Mouse (Mus musculus) heart, postnatal 10 days (tissue): ENCODE data around the gene Arap1. TPM values are rescaled to one million over a fixed set of nuclear protein-coding genes. Genes with fewer than 3 reads are reported as not detected.

Source experiments
- DNase-seq, 2 experiments: peaks; one replicate each; pipeline ENCODE4 v3.0.0; 2021
- intact Hi-C: fragments of 180-260 bp; cut with DNase I; formaldehyde crosslinking; loops from one replicate; pipeline ENCODE4 v1.15.1; 2025
- total RNA-seq, 2 experiments: library from RNA; stranded (reverse); gene quantifications; 2 replicates each; pipeline ENCODE4 v1.2.3; 2021

The Arap1 gene
- 10 to 100 TPM; 49.4 to 50.7 TPM for total RNA-seq

DNA sequence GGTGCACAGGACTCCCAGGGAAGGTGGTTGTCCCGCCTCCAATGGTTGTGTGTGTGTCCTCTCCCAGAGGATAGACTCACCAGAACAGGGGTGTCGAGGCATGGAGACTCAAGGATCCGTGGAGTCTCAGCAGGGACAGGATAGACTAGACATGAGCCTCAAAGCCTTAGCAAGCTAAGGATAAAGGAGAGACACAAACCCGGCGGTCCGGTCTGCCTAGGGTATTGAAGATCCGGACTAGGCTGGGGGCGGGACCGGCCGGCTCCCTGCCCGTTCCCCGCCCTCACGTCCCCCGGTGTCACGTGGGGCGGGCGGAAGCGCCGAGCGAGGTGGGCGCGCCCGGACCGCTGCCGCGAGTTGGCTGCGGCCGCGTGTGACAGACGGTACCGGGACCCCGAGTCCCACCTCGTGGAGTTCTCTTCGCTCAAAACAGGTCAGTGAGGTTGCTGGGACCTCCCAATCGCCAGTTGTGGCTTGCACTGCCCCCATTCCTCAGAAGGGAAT is at the start of gene Arap1:
Gene Arap1, plus strand, starts transcription at position 301 of the 504 bp plus-strand sequence.
- DNase-seq = peak; percentile 65 to 74
- intact Hi-C loops = loop anchor here (5.0 kb wide), 1 partner anchor 36 kb away; no protein-coding TSS in a partner anchor

DNA sequence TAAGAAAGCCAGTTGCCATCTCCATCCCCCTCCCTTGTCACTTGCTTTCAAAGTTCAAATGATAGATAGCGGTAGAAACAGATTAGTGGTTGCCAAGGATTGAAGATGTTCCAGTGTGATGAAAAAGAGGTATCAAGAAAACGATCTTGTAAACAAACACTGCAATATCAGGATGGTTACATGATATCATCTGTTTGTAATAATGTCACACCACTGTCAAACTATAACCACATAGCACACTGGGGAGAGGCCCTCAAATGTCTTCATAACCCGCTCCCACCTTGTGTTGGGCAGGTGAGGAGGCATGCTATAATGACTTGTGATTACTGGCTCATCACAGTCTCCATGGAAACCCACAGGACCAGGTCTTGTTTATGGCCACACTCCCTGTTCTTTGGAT is 49.5 kb upstream of the Arap1 start:
- intact Hi-C loops = no loop called here
- DNase-seq = no peak

DNA sequence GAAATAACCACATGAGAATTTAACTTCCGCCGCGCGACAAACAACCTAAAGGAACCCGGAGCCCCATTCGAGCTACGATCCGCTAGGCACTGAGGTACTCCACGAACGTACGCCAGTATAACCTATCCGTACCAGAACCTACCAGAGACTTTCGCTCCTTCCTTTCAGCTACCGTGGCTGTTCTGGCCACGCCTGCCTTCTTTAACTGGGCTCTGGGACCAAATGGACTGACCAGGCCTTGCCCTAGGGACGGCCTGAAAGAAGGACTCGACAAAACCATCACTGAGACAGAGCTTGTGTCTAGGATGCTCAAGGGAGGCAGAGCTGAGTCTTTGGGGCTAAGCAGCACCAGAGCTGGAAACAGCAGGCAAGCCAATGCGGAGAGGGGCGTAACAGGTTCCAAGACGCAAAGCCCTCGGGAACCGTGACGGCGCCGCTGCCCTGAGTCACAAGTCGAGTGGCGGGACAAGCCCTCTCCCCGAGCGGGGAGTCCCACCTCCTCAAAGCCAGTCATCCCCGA is 46.4 kb upstream of the Arap1 start:
- intact Hi-C loops = loop anchor here (5.0 kb wide), 1 partner anchor 314 kb away; no protein-coding TSS in a partner anchor
- no peak for DNase-seq

DNA sequence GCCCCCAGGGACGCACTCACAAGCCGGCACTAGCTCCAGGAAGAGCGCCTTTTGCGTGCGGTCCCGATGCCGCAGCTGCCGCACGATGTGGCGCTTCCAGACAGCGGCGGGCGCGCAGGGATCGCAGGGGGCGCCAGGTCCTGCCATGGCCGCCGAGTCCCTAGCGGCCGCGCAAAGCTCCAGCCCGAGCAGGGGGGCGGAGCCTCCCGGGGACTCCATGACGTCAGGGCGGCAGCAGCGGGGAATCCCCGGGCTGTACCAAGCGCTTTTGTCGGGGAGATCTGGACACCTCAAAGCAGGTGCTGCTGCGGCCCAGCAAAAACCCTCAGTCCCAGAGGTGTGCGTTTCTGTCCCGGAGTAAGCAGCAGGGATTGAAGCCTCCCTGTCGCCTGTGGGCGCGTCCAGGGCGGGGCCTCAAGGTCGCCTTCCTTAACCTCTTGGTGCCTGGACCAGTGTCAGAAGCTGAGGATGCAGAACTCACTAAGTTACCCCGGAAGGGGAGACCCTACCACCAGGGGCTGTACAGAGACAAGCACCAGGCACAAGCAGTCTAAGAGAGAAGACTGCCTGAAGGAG is 45.9 kb upstream of the Arap1 start, which contains the start of gene Atg16l2:
Gene Atg16l2, minus strand, starts transcription at position 371 of the 576 bp plus-strand sequence.
- peak; percentile 95 to 96 for DNase-seq
- intact Hi-C loops = loop anchor here (5.0 kb wide), 1 partner anchor 315 kb away; no protein-coding TSS in a partner anchor

DNA sequence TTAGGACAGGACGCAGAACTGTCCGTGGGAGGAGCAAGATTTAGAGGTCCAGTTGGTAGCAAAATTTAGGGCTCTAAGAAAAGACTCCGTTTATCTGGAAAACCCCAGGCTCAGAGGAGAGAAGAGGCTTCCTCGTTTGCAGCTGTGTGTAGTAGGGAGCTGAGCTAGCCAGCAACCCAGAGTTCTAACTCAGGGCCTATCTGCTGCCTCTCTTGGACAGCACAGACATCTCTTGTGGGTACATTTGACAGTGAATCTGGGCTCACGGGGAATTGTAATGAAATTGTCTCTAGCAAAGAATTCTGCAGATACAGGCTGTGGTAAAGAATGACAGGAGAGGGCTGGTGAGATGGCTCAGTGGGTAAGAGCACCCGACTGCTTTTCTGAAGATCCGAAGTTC is 45.2 kb upstream of the Arap1 start:
- DNase-seq = no peak
- intact Hi-C loops = loop anchor here (5.0 kb wide), 1 partner anchor 315 kb away; no protein-coding TSS in a partner anchor

DNA sequence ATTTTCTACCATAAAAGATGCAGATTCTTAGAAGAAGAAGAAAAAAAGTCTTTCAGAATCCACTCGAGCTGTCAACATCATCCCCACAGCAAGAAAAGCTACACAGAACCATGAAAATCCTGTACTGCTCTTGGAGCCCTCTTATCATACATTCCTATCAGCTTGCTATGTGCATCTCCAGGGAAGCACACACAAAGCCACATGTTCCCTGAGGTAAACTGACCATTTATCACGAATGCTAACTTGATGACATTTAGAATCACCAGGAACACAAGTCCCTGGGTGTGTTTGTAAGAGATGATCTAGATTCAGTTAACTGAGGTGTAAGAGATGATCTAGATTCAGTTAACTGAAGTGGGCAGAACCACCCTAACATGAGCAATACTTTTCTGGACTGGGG is 41.0 kb upstream of the Arap1 start:
- no peak for DNase-seq
- intact Hi-C loops = no loop called here

DNA sequence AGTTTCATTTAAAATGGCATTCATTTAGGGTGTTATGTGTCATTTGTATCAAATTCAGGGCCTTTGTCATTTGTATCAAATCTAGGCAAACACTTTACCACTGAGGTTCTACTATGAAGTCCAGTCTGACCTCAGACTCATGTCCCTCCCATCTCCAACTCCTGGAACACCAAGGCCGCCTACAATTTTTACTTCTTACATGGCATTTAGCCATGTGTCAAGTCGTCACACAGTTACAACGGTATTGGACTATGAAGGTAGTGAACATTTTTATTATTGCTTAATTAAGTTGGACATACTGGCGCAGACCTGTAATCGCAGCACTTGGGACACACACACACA is 37.9 kb upstream of the Arap1 start:
- intact Hi-C loops = loop anchor here (1.0 to 5.0 kb wide), 3 partner anchors 37 to 103 kb away; partner anchors contain the start of gene Arap1

DNA sequence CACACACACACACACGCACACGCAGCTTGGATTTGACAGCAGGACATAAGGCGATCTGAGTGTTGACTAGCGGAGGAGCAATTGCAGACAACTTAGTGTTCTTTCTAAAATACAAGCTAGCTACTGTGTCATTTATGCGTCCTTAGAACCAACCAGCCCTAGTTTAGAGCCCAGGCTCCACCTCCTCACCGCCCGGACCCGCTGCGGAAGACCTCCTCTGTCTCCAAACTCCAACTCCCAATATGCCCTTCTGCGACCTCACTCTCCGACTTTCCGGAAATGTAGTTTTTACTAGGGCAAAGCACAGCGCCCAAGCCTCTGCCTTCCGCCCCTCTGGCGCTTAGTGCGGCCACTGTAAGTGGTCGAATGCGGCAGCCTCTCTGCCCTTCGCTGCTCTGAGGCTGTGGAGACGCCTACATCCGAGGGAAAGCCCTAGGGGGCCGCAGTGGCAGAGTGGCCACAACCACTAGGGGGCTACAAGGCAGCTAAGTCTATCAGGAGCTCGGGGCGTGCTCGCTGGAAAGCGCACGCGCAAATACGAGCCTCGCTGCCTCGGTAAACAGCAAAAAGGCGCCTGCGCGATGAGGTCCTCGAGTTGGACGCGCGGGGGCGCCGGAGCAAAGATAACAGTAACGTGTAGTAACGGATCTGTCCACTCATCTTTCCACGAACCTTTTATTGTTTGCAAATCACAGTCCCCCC is 37.4 kb upstream of the Arap1 start:
- peak; percentile 98 for DNase-seq
- intact Hi-C loops = loop anchor here (1.0 to 5.0 kb wide), 3 partner anchors 37 to 102 kb away; partner anchors contain the start of gene Arap1

More for the DNA sequence above, 37.9 kb upstream of the Arap1 start:
- no peak for DNase-seq

DNA sequence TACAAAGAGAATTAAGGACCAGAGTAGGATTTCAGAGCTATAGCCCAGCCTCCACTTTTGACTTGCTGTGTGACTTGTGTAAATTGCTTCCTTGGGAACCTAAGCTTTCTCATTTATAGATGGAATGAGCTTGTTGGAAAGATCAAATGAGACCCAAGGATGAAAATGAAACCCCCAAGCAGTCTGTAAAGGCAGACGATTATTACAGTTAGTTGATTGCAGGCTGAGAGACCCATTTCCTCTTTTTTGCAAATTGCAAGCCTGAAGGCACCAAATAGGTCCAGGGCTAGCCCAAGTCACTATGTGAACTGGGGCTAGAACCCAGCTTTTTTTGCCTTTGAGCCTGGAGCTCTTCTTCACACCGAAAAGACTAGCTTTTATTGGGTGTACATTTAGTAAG is 36.8 kb upstream of the Arap1 start:
- peak in 1 of 2 experiments; percentile 27 for DNase-seq
- intact Hi-C loops = loop anchor here (2.0 to 5.0 kb wide), 2 partner anchors 36 to 102 kb away; partner anchors contain the start of gene Arap1

DNA sequence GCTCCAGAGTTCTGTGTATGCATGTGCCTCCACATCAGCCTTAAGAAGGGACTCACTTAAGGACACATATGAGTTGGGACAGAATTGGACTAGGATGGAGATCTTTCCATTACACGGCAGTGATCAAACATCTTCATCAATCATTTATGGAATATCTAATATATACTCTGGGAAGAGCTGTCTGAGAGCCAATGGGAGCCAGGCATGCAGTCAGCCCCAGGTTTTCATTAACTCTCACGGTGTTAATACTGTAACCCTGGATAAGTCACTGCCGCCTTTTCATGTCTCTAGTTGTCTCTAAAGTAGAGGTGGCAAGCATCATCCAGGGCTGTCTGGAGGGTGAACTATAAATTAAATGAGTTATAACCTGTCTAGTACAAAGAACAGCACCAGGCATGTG is 34.8 kb upstream of the Arap1 start:
- intact Hi-C loops = loop anchor here (5.0 kb wide), 1 partner anchor 34 kb away; the partner anchor contains the start of gene Arap1
- no peak for DNase-seq

DNA sequence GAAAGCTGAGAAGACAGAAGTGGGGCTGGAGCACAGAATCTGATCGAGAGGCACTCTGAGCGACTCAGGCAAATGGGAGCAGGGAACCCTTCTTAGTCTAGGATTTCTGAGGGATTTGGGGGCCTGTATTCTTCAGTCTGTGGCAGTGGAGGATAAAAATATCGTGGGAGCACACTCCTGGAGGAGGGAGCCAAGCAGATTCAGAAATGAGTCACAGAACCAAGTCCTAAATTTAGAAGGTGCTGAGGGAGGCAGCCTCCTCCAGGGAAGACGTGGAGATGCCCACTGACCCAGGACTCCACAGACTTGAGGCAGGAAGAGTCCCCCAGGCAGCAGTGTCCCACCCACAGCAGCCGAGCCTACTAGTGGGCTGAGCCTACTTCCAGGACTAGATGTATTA is 33.5 kb upstream of the Arap1 start:
- intact Hi-C loops = loop anchor here (5.0 kb wide), 1 partner anchor 33 kb away; the partner anchor contains the start of gene Arap1
- DNase-seq = no peak

DNA sequence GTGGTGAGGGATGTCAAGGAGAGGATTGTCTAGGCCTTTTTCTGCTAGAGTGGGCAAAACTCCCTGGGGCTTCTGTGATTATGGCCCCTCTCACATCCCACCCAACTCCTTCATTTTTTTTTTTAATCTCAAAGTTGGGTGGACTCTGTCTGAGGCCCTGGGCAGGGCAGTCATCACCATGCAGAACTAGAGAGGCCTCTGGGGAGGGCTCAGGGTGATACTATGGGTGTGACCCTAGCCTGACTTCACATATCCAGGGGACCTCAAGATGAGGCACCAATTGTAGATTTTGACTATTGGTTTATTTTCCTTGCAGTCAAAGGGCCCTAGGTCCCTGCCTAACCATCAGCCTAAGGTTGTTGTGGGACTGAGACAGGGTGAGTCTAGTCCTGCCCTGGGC is 32.2 kb upstream of the Arap1 start:
- no peak for DNase-seq
- intact Hi-C loops = no loop called here

DNA sequence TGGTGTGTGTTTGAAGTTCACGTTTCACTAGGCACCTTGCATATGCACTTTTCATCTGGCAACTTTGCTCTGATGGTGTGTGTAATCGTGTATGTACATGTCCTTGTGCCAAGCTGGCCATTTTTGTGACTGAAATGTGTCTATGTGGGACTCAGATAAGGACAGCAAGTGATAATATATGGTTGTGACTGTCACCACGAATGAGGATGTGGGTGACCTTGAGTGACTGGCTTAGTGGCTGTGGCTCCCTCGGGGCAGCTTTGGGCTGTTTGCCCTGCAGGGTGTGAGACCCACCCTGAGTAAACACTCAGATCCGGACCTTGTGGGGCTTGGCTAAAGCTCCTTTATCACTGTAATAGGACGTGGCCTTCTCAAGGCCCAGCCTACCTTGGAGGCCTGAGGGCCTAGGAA is 31.3 kb upstream of the Arap1 start:
- intact Hi-C loops = no loop called here
- no peak for DNase-seq

DNA sequence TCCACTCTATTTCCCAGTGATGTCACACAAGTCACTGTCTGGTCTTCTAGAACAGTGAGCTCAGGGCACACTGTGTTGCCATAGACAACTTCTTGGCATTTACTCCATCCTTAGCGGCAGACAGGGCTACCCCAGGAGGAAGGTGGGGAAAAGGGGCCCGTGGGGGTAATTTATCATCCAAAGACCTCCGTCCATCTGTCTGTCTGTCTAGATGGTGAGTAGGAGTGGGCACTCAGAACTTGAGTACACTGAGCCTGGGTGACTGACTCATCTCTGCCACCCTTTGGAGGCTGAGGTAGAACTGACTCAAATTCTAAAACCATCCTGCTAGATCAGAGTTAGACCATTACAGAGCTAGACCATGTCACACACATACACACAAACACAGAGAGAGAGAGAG is 30.9 kb upstream of the Arap1 start, which contains the start of gene Stard10:
Gene Stard10, plus strand, starts transcription at position 73 of the 400 bp plus-strand sequence.
- no peak for DNase-seq
- intact Hi-C loops = no loop called here

DNA sequence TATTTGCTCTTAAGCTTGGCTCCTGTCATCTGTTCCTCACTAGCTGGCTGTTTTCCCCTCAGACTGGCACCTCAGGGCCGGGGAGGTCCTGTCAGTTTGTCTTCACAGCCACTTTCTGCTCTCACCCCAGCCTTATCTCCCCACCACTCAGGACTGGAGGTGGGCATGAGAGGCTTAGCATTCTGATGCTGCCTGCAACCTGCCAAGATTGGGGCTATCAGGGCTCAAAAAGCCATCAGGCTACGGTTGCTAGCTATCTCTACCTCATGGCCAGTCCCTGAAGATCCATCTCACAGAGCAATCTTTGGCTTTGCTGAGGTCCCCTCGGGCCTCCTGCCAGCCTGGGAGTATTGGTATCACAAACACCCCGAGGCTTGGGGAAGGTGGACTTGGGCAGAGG is 29.0 kb upstream of the Arap1 start:
- intact Hi-C loops = no loop called here
- no peak for DNase-seq

DNA sequence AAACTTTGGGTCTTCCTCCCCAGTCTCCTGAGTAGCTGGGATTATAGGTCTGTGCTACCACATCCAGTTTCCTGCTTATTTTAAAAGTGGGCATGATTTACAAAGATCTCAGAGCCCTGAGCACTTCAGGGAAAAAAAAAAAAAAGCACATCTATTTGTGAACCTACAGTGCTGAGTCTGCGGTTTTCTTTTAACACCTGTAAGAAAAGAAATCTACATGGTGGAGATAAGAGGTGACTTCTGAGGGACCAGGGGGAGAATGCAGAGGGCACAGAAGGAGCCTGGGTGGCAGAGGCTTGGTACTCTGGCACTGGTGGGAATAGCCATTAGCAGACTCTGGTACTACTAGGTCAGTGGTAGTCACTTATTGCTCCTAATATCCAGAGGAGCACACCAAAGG is 28.1 kb upstream of the Arap1 start:
- no peak for DNase-seq
- intact Hi-C loops = no loop called here

DNA sequence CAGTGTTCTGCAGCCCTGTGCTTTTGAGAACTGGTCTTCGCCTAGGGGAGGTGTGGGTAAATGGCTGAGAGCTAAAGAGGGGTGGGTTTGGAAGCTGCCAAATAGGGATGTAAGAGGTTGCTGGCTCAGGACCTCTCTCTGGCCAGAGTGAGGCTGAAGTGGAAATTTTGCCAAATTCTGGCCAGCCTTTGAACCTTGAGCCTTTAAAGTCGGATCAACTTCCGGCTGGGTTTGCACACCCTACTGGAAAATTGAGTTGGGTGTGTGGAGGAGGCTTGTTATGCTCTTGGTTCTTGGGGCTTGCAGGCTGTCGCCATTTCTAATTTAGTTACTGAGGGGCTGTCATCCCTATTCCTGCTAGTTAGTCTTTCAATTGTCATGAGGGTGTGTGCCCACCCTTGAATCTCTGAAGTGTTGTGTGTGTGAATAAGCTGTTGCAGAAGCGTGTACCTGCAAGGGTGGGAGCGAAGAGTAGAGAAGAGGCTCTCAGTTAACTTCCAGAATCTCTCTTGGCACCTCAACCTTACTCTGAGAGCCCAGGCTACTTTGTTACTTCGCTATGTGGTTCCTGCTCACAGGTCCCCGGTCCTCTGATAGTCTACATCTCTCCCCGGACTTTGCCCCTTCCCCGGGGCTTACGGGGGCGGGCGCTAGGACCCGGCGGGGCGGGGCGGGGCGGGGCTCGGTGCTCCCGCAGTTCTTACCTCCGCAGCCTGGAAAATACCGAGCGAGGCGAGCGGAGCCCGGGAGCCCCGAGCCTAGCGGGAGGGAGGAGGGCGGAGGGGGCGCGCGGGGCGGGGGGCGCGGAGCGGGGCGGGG is 27.3 kb upstream of the Arap1 start:
- DNase-seq = no peak
- intact Hi-C loops = no loop called here

DNA sequence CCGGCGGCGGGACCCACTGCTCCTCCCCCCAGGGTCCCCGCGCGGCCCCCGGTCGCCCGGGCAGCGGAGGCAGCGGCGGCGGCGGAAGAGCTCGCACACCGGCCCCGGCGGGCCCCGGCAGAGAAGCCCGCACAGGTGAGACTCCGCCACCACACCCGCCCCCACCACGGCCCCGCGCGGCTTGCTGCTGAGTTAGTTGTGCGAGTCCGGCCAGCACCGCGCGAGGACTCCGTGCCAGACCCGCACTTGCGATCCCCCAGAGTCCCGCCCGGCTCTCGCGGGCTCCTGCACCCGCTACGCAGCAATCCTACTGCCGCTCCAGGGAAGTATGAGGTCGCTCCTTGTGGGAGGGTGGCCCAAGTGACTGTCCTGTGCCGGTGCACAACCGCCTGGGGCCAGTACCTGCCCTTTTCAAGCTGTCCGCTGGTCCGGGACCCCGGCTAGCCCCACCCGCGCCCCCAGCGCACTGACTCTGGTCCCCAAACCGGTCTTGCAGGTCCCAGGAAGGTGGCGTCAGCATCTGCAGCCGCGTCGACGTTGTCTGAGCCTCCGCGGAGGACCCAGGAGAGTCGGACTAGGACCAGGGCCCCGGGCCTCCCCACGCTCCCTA is 26.5 kb upstream of the Arap1 start:
- peak in 1 of 2 experiments; percentile 23 for DNase-seq
- intact Hi-C loops = no loop called here

DNA sequence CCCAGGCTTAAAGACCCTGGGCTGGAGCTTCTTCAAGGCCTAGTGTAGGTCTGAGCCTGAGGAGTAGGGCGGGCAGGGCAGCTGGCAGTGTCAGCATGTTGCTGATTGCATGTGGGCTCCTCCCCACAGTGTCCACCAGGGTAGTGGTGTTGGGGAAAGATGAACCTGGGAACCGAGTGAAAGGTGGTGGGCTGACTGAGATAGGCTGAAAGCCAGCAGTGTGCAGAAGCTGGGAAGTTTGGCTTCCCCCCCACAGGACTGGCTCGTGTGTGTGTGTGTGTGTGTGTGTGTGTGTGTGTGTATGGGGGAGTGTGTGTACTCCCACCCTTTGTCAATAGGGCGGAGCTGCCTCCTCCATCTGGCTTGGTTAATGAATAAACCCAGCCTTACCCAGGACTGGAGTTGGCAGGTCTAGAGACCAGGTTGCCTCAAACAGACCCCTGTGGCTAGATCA is 24.7 kb upstream of the Arap1 start:
- no peak for DNase-seq
- intact Hi-C loops = no loop called here
